Mouse (Mus musculus): ENCODE measurements at regions not wholly inside any gene's neighbourhood (a gene's known extent, or its start where the extent isn't known, plus 50 kb on each side); places are given as distances from the start of the nearest gene placed in this dataset.

DNA sequence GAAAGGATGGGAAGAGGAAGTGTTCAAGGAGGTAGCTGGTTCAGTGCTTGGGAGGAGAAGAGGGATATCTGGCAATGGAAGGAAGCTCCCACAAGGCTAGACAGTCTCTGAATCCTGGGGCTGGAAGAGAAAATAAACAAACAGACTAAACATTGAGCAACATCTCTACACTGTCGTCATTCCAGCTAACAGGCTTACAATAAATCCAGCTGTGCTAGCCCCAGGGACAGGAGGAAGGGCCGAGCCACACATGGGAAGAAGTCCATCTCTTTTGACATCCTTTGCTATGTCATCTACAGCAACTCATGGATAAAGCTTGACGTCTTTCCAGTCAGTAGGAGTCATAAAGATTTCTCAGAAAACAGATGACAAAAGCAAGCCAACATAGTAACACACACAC lies 57.7 kb upstream of the Hivep1 start:
- TF ChIP-seq CTCF (IDR thresholded peaks at IDR 0.05; ENCODE audit: borderline replicate concordance, control insufficient read depth, extremely low read depth, insufficient read depth, low read length, poor library complexity) (no peak), POLR2A (IDR thresholded peaks at IDR 0.05; ENCODE audit: control insufficient read depth, extremely low read depth, insufficient read depth, low read length, poor library complexity) (no peak)

All from thymus, adult 2 months (tissue).